Mouse (Mus musculus): ENCODE results near the gene Cmtm4. TPM values are rescaled to one million over a fixed set of nuclear protein-coding genes. Genes with fewer than 3 reads are reported as not detected.

Cmtm4 gene
- polyA plus RNA-seq, 1 experiment from 2014 or later: 0.67 TPM

GRCm38 (mm10) chr8:104433191-104433842, 37.7 kb upstream of the Cmtm4 start:
- no peak overlapping the region for H3K9ac ChIP-seq
- peaks cover 96% of the 10 kb centered on the region for H3K36me3 ChIP-seq
- H3K4me1 ChIP-seq: peaks cover 25% of the 10 kb centered on the region
- no peaks in the 10 kb centered on the region for H3K9me3 ChIP-seq (replicated peaks)
- no peak overlapping the region for H3K4me3 ChIP-seq
- H3K27ac ChIP-seq: no peak overlapping the region
- 90% methylated on average over 5 of the region's 5 CpGs for WGBS (ENCODE audit: insufficient replicate concordance)
- no peak overlapping the region for H3K4me2 ChIP-seq
- no peaks in the 10 kb centered on the region for H3K27me3 ChIP-seq (replicated peaks)
- no peak for ATAC-seq

- Histone ChIP-seq H3K4me3 (no peak overlapping the region), H3K4me2 (no peak overlapping the region), H3K9ac (no peak overlapping the region), H3K36me3 (peaks cover 99% of the 10 kb centered on the region), H3K27ac (no peak overlapping the region), H3K27me3 (replicated peaks) (no peaks in the 10 kb centered on the region), H3K4me1 (peaks cover 25% of the 10 kb centered on the region), H3K9me3 (replicated peaks) (no peaks in the 10 kb centered on the region)
- 88% methylated on average over 6 of the region's 6 CpGs for WGBS (ENCODE audit: insufficient replicate concordance)
- no peak for ATAC-seq
Measured at GRCm38 (mm10) chr8:104432656-104433055, 37.0 kb upstream of the Cmtm4 start.

GRCm38 (mm10) chr8:104430230-104430629, 34.6 kb upstream of the Cmtm4 start:
- Histone ChIP-seq H3K27ac (no peak overlapping the region), H3K27me3 (replicated peaks) (no peaks in the 10 kb centered on the region), H3K4me2 (no peak overlapping the region), H3K4me3 (no peak overlapping the region), H3K9ac (no peak overlapping the region), H3K4me1 (peaks cover 18% of the 10 kb centered on the region), H3K9me3 (replicated peaks) (no peaks in the 10 kb centered on the region), H3K36me3 (peaks cover 99% of the 10 kb centered on the region)
- ATAC-seq: no peak
- WGBS (ENCODE audit: insufficient replicate concordance): 77% methylated on average over 7 of the region's 7 CpGs

GRCm38 (mm10) chr8:104427703-104428102, 32.1 kb upstream of the Cmtm4 start:
- no peak overlapping the region for H3K9ac ChIP-seq
- no peaks in the 10 kb centered on the region for H3K4me1 ChIP-seq
- no peak overlapping the region for H3K4me3 ChIP-seq
- no peak overlapping the region for H3K4me2 ChIP-seq
- H3K36me3 ChIP-seq: peaks cover 96% of the 10 kb centered on the region
- no peak for ATAC-seq
- no peak overlapping the region for H3K27ac ChIP-seq
- 80% methylated on average over 13 of the region's 13 CpGs for WGBS (ENCODE audit: insufficient replicate concordance)
- no peaks in the 10 kb centered on the region for H3K27me3 ChIP-seq (replicated peaks)
- H3K9me3 ChIP-seq (replicated peaks): no peaks in the 10 kb centered on the region

GRCm38 (mm10) chr8:104422313-104422712, 26.7 kb upstream of the Cmtm4 start:
- ATAC-seq: no peak
- Histone ChIP-seq H3K4me1 (no peaks in the 10 kb centered on the region), H3K36me3 (peaks cover 94% of the 10 kb centered on the region), H3K4me2 (no peak overlapping the region), H3K27ac (no peak overlapping the region), H3K9me3 (replicated peaks) (no peaks in the 10 kb centered on the region), H3K27me3 (replicated peaks) (no peaks in the 10 kb centered on the region), H3K9ac (no peak overlapping the region), H3K4me3 (no peak overlapping the region)
- WGBS (ENCODE audit: insufficient replicate concordance): 46% methylated on average over 6 of the region's 6 CpGs

GRCm38 (mm10) chr8:104416022-104416421, 20.4 kb upstream of the Cmtm4 start:
- no peaks in the 10 kb centered on the region for H3K4me1 ChIP-seq
- H3K27me3 ChIP-seq (replicated peaks): no peaks in the 10 kb centered on the region
- 80% methylated on average over 6 of the region's 6 CpGs for WGBS (ENCODE audit: insufficient replicate concordance)

GRCm38 (mm10) chr8:104414204-104414603, 18.6 kb upstream of the Cmtm4 start:
- Histone ChIP-seq H3K4me3 (no peak overlapping the region), H3K27ac (no peak overlapping the region), H3K4me1 (no peaks in the 10 kb centered on the region), H3K9me3 (replicated peaks) (no peaks in the 10 kb centered on the region), H3K4me2 (no peak overlapping the region), H3K9ac (no peak overlapping the region), H3K27me3 (replicated peaks) (0 out of 2 replicates have a peak, but pooled peaks cover 5% of the 10 kb centered on the region), H3K36me3 (peaks cover 22% of the 10 kb centered on the region)
- 0 out of 2 replicates have a peak, but pooled peaks have one; percentile 8 for ATAC-seq
- WGBS (ENCODE audit: insufficient replicate concordance): 65% methylated on average over 3 of the region's 3 CpGs

More at GRCm38 (mm10) chr8:104416022-104416421, 20.4 kb upstream of the Cmtm4 start:
- ATAC-seq: no peak
- H3K4me2 ChIP-seq: no peak overlapping the region
- no peak overlapping the region for H3K9ac ChIP-seq
- no peak overlapping the region for H3K27ac ChIP-seq
- peaks cover 40% of the 10 kb centered on the region for H3K36me3 ChIP-seq
- H3K4me3 ChIP-seq: no peak overlapping the region
- H3K9me3 ChIP-seq (replicated peaks): no peaks in the 10 kb centered on the region

- 55% methylated on average over 4 of the region's 4 CpGs for WGBS (ENCODE audit: insufficient replicate concordance)
- Histone ChIP-seq H3K36me3 (peaks cover 18% of the 10 kb centered on the region), H3K9ac (no peak overlapping the region), H3K4me2 (no peak overlapping the region), H3K27ac (no peak overlapping the region), H3K4me3 (no peak overlapping the region), H3K4me1 (no peaks in the 10 kb centered on the region), H3K9me3 (replicated peaks) (no peaks in the 10 kb centered on the region), H3K27me3 (replicated peaks) (0 out of 2 replicates have a peak, but pooled peaks cover 10% of the 10 kb centered on the region)
- peak; percentile 39; the same call in 1 of the 2 replicates for ATAC-seq
Measured at GRCm38 (mm10) chr8:104413770-104414169, 18.2 kb upstream of the Cmtm4 start.

GRCm38 (mm10) chr8:104412805-104413532, 17.4 kb upstream of the Cmtm4 start:
- Histone ChIP-seq H3K9me3 (replicated peaks) (no peaks in the 10 kb centered on the region), H3K27ac (no peak overlapping the region), H3K4me3 (no peak overlapping the region), H3K4me2 (no peak overlapping the region), H3K9ac (no peak overlapping the region), H3K36me3 (peaks cover 12% of the 10 kb centered on the region), H3K4me1 (no peaks in the 10 kb centered on the region), H3K27me3 (replicated peaks) (0 out of 2 replicates have a peak, but pooled peaks cover 11% of the 10 kb centered on the region)
- ATAC-seq: no peak
- 66% methylated on average over 7 of the region's 7 CpGs for WGBS (ENCODE audit: insufficient replicate concordance)

GRCm38 (mm10) chr8:104411972-104412371, 16.4 kb upstream of the Cmtm4 start:
- Histone ChIP-seq H3K4me3 (no peak overlapping the region), H3K9me3 (replicated peaks) (no peaks in the 10 kb centered on the region), H3K9ac (no peak overlapping the region), H3K4me2 (no peak overlapping the region), H3K36me3 (peaks cover 2% of the 10 kb centered on the region; the same call in 1 of the 2 replicates), H3K4me1 (no peaks in the 10 kb centered on the region), H3K27ac (no peak overlapping the region), H3K27me3 (replicated peaks) (0 out of 2 replicates have a peak, but pooled peaks cover 11% of the 10 kb centered on the region)
- no peak for ATAC-seq
- 63% methylated on average over 3 of the region's 3 CpGs for WGBS (ENCODE audit: insufficient replicate concordance)

- Histone ChIP-seq H3K36me3 (0 out of 2 replicates have a peak, but pooled peaks cover under 1% of the 10 kb centered on the region), H3K9me3 (replicated peaks) (no peaks in the 10 kb centered on the region), H3K9ac (no peak overlapping the region), H3K27ac (no peak overlapping the region), H3K4me2 (no peak overlapping the region), H3K27me3 (replicated peaks) (0 out of 2 replicates have a peak, but pooled peaks cover 11% of the 10 kb centered on the region), H3K4me3 (no peak overlapping the region), H3K4me1 (no peaks in the 10 kb centered on the region)
- 78% methylated on average over 3 of the region's 3 CpGs for WGBS (ENCODE audit: insufficient replicate concordance)
- no peak for ATAC-seq
Measured at GRCm38 (mm10) chr8:104411468-104411867, 15.9 kb upstream of the Cmtm4 start.

GRCm38 (mm10) chr8:104410628-104411273, 15.1 kb upstream of the Cmtm4 start:
- no peak overlapping the region for H3K4me3 ChIP-seq

More at GRCm38 (mm10) chr8:104410628-104411273, 15.1 kb upstream of the Cmtm4 start:
- Histone ChIP-seq H3K27ac (no peak overlapping the region), H3K27me3 (replicated peaks) (0 out of 2 replicates have a peak, but pooled peaks cover 11% of the 10 kb centered on the region), H3K9me3 (replicated peaks) (no peaks in the 10 kb centered on the region), H3K9ac (no peak overlapping the region), H3K4me1 (no peaks in the 10 kb centered on the region), H3K4me2 (no peak overlapping the region), H3K36me3 (no peaks in the 10 kb centered on the region)
- ATAC-seq: no peak
- 51% methylated on average over 7 of the region's 7 CpGs for WGBS (ENCODE audit: insufficient replicate concordance)

All from liver, embryonic 12.5 days (tissue).